Comparison of ENCODE assay signal across 25 mouse cellular contexts in genomic region chr6:99683974-99684373, GRCm38 (mm10). TPM values are rescaled to one million over a fixed set of nuclear protein-coding genes. Genes with fewer than 3 reads are reported as not detected.
DNase-seq lines count a peak whose midpoint lies in the region; ATAC-seq and TF ChIP-seq lines count a peak whose summit lies in the region.
"Had no signal": no experiment of that assay in that cellular context is flagged by ENCODE, and none has a peak within 500 bp of the region (broad histone marks: within the 10 kb centered on the region; RNA-seq: fewer than 3 reads in every experiment).

No protein-coding gene starts in this region.

- no peak overlapping the region for H3K9ac ChIP-seq in embryonic facial prominence, embryonic 12.5 days
- no peak overlapping the region for H3K9ac ChIP-seq in CH12.LX (ENCODE audit: insufficient read depth, low read depth)

- no peak overlapping the region for H3K4me2 ChIP-seq in embryonic facial prominence, embryonic 12.5 days (replicated peaks)
- H3K4me2 ChIP-seq in CH12.LX (ENCODE audit: insufficient read depth, low read depth, poor library complexity, severe bottlenecking) = no peak overlapping the region

- intact Hi-C loops in heart, postnatal 25 days (cut with DNase I) = no loop called here

- in situ Hi-C loops in CH12.LX (cut with MboI; ENCODE audit: low pct_ligation_motif_present, low pct_unique_long_range_greater_than_20kb, low sequenced_read_pairs) = no loop called here

- TF ChIP-seq RAD21 in CH12.LX (IDR thresholded peaks at IDR 0.05; ENCODE audit: low read depth, low read length) = no peak

- WGBS in embryonic facial prominence, embryonic 12.5 days = 93% methylated on average over 5 of the region's 5 CpGs
- 89% methylated on average over 5 of the region's 5 CpGs for WGBS in embryonic facial prominence, embryonic 10.5 days
- 95% methylated on average over 5 of the region's 5 CpGs for WGBS in lung, adult 2 months

- no peak for TF ChIP-seq EP300 in CH12.LX (IDR thresholded peaks at IDR 0.05; ENCODE audit: low read length)

- no peaks in the 10 kb centered on the region for H3K79me2 ChIP-seq in CH12.LX (replicated peaks; ENCODE audit: control insufficient read depth, extremely low read depth, insufficient read depth, poor library complexity, severe bottlenecking)

- H3K27ac ChIP-seq in embryonic facial prominence, embryonic 12.5 days = no peak overlapping the region
- no peak overlapping the region for H3K27ac ChIP-seq in embryonic facial prominence, embryonic 10.5 days (replicated peaks)
- no peak overlapping the region for H3K27ac ChIP-seq in CH12.LX (ENCODE audit: insufficient read depth, low read depth)

- H3K9me3 ChIP-seq in embryonic facial prominence, embryonic 12.5 days = no peaks in the 10 kb centered on the region
- H3K9me3 ChIP-seq in embryonic facial prominence, embryonic 10.5 days = no peaks in the 10 kb centered on the region
- peaks cover 3% of the 10 kb centered on the region for H3K9me3 ChIP-seq in CH12.LX (replicated peaks; ENCODE audit: low read length)

- TF ChIP-seq CTCF in CH12.LX (conservative IDR thresholded peaks at IDR 0.05 in 1 of 2, IDR thresholded peaks at IDR 0.05 in 1 of 2; ENCODE audit: low read depth in 2 of 2, low read length in 2 of 2) = no peak
- TF ChIP-seq CTCF in lung, adult 2 months (IDR thresholded peaks at IDR 0.05; ENCODE audit: insufficient read depth, low read length) = no peak

- H3K4me3 ChIP-seq in embryonic facial prominence, embryonic 12.5 days = no peak overlapping the region
- H3K4me3 ChIP-seq in embryonic facial prominence, embryonic 10.5 days = no peak overlapping the region
- no peak overlapping the region for H3K4me3 ChIP-seq in CH12.LX (replicated peaks in 1 of 3; ENCODE audit: low read depth in 2 of 3, low read length in 2 of 3, poor library complexity in 1 of 3)
- no peak overlapping the region for H3K4me3 ChIP-seq in lung, adult 2 months (replicated peaks; ENCODE audit: extremely low read depth, low read depth, low read length)

- dilution Hi-C loops in CH12.LX (cut with MboI; ENCODE audit: extremely low pct_ligation_motif_present, extremely low pct_unique_long_range_greater_than_20kb, low sequenced_read_pairs) = no loop called here

- no peaks in the 10 kb centered on the region for H3K4me1 ChIP-seq in embryonic facial prominence, embryonic 12.5 days
- no peaks in the 10 kb centered on the region for H3K4me1 ChIP-seq in embryonic facial prominence, embryonic 10.5 days
- peaks cover 0 to 15% of the 10 kb centered on the region in 2 experiments; a peak in 2 of 4 replicates for H3K4me1 ChIP-seq in CH12.LX (ENCODE audit: control insufficient read depth in 1 of 2, insufficient read depth in 2 of 2)
- H3K4me1 ChIP-seq in lung, adult 2 months (ENCODE audit: control insufficient read depth, insufficient read depth, low read length) = no peaks in the 10 kb centered on the region

- ATAC-seq in embryonic facial prominence, embryonic 12.5 days (ENCODE audit: insufficient number of reproducible peaks, insufficient read depth, low FRiP score, low TSS enrichment) = 0 out of 2 replicates have a peak, but pooled peaks have one; percentile 15
- ATAC-seq: Patski had no signal

- no peaks in the 10 kb centered on the region for H3K27me3 ChIP-seq in embryonic facial prominence, embryonic 12.5 days
- peaks cover 12% of the 10 kb centered on the region; the same call in 1 of the 2 replicates for H3K27me3 ChIP-seq in embryonic facial prominence, embryonic 10.5 days (replicated peaks; ENCODE audit: low read depth, poor library complexity, severe bottlenecking)
- H3K27me3 ChIP-seq in CH12.LX (replicated peaks) = no peaks in the 10 kb centered on the region

- no peak for DNase-seq in embryonic facial prominence, embryonic 10.5 days (ENCODE audit: low spot score)
- peak; percentile 61 for DNase-seq in heart, adult 11 months
- DNase-seq in heart, postnatal 25 days (ENCODE audit: low spot score) = no peak
- DNase-seq in CH12.LX (ENCODE audit: extremely low read depth) = no peak
- DNase-seq in lung, adult 2 months = no peak
- DNase-seq: adrenal gland, adult 2 months; adrenal gland, adult 8-10 months; adrenal gland, postnatal 10 days; adrenal gland, postnatal 14 days; adrenal gland, postnatal 25 days; adrenal gland, postnatal 36 days; B cell, adult 2 months; cerebellum, adult 11 months; cerebellum, adult 11-12 months; cerebellum, adult 18-20 months; cerebellum, adult 2 months had no signal

- TF ChIP-seq POLR2A in CH12.LX (IDR thresholded peaks at IDR 0.05; ENCODE audit: low read depth, low read length) = no peak
- TF ChIP-seq POLR2A in lung, adult 2 months (IDR thresholded peaks at IDR 0.05; ENCODE audit: borderline replicate concordance, extremely low read depth, low read depth, low read length) = no peak

- H3K36me3 ChIP-seq in embryonic facial prominence, embryonic 12.5 days = no peaks in the 10 kb centered on the region
- no peaks in the 10 kb centered on the region for H3K36me3 ChIP-seq in embryonic facial prominence, embryonic 10.5 days (replicated peaks)
- H3K36me3 ChIP-seq in CH12.LX (replicated peaks in 1 of 2; ENCODE audit: control insufficient read depth in 1 of 2, insufficient read depth in 1 of 2, low read length in 1 of 2) = no peaks in the 10 kb centered on the region
- H3K36me3 ChIP-seq: G1E had no signal

TF ChIP-seq in CH12.LX, 34 proteins besides CTCF, POLR2A, EP300 and RAD21:
- TF ChIP-seq MAX (IDR thresholded peaks at IDR 0.05; ENCODE audit: low read length) (no peak), ZKSCAN1 (IDR thresholded peaks at IDR 0.05; ENCODE audit: borderline replicate concordance, low read depth, low read length) (peak; percentile 61; the same call in 1 of the 2 replicates)

RNA-seq across cellular contexts. Expression of gene Gpr27, which starts 8.5 kb away (rescaled TPM):
- polyA plus RNA-seq in embryonic facial prominence, embryonic 12.5 days (2016; fragmentation: Nextera tagmentation; extraction: Ambion mirVana) = 7.7 and 8.7 TPM in 2 replicates
- polyA plus RNA-seq in embryonic facial prominence, embryonic 10.5 days (2016; fragmentation: Nextera tagmentation; extraction: Ambion mirVana) = 1.5 and 2.1 TPM in 2 replicates
- total RNA-seq in heart, postnatal 25 days (2021) = 1 to 10 TPM; 3.9 to 4.4 TPM
- total RNA-seq in CH12.LX (2012; rRNA removed) (not detected in 2 replicates), CH12.LX (2014; rRNA removed) (not detected in 2 replicates)
- polyA plus RNA-seq in CH12.LX (2012; ENCODE audit: insufficient read length, low read depth) = not detected in 2 replicates
- polyA plus RNA-seq in lung, adult 2 months (2012; rRNA removed) = 3.0 and 4.2 TPM in 2 replicates
- total RNA-seq: MEL had no signal
- polyA plus RNA-seq: activated CD4-positive, CD25-positive, alpha-beta regulatory T cell, adult 4 months; C2C12; CD4-positive, CD25-positive, alpha-beta regulatory T cell, adult 4 months; G1E had no signal

RNA-seq across cellular contexts. Expression of gene Gm20696, which starts 17.4 kb away (rescaled TPM):
- 7.4 and 7.5 TPM in 2 replicates for polyA plus RNA-seq in embryonic facial prominence, embryonic 12.5 days (2016; fragmentation: Nextera tagmentation; extraction: Ambion mirVana)
- 3.1 and 4.5 TPM in 2 replicates for polyA plus RNA-seq in embryonic facial prominence, embryonic 10.5 days (2016; fragmentation: Nextera tagmentation; extraction: Ambion mirVana)
- total RNA-seq in heart, postnatal 25 days (2021) = 1 to 10 TPM; 1.5 to 2.7 TPM
- 0.29 and 0.59 TPM in 2 replicates for total RNA-seq in CH12.LX (2012; rRNA removed)
- total RNA-seq in CH12.LX (2014; rRNA removed) = not detected in 2 replicates
- not detected in 2 replicates for polyA plus RNA-seq in CH12.LX (2012; ENCODE audit: insufficient read length, low read depth)
- polyA plus RNA-seq in lung, adult 2 months (2012; rRNA removed) = 0.71 and 1.4 TPM in 2 replicates
- polyA plus RNA-seq: G1E had no signal

RNA-seq across cellular contexts. Expression of gene Eif4e3, which starts 17.4 kb away (rescaled TPM):
- 17.2 and 18.0 TPM in 2 replicates for polyA plus RNA-seq in embryonic facial prominence, embryonic 12.5 days (2016; fragmentation: Nextera tagmentation; extraction: Ambion mirVana)
- polyA plus RNA-seq in embryonic facial prominence, embryonic 10.5 days (2016; fragmentation: Nextera tagmentation; extraction: Ambion mirVana) = 14.2 and 16.5 TPM in 2 replicates
- total RNA-seq in heart, postnatal 25 days (2021) = 10 to 100 TPM; 36.9 to 40.7 TPM
- total RNA-seq in CH12.LX (2012; rRNA removed) (6.4 and 9.8 TPM in 2 replicates), CH12.LX (2014; rRNA removed) (10.1 and 11.8 TPM in 2 replicates)
- polyA plus RNA-seq in CH12.LX (2012; ENCODE audit: insufficient read length, low read depth) = 16.2 and 16.3 TPM in 2 replicates
- polyA plus RNA-seq in lung, adult 2 months (2012; rRNA removed) = 10.8 and 15.2 TPM in 2 replicates
- total RNA-seq: G1E, MEL had no signal
- polyA plus RNA-seq: G1E had no signal

RNA-seq across cellular contexts. Expression of gene Prok2, which starts 42.2 kb away (rescaled TPM):
- 0.40 and 1.6 TPM in 2 replicates for polyA plus RNA-seq in embryonic facial prominence, embryonic 12.5 days (2016; fragmentation: Nextera tagmentation; extraction: Ambion mirVana)
- 0.14 and 0.34 TPM in 2 replicates for polyA plus RNA-seq in embryonic facial prominence, embryonic 10.5 days (2016; fragmentation: Nextera tagmentation; extraction: Ambion mirVana)
- total RNA-seq in heart, postnatal 25 days (2021) = not detected
- total RNA-seq in CH12.LX (2012; rRNA removed) (not detected in 2 replicates), CH12.LX (2014; rRNA removed) (not detected in 2 replicates)
- polyA plus RNA-seq in CH12.LX (2012; ENCODE audit: insufficient read length, low read depth) = 0.21 TPM in 1 of 2 replicates, not detected in the other
- not detected in 2 replicates for polyA plus RNA-seq in lung, adult 2 months (2012; rRNA removed)
- total RNA-seq: adrenal gland, adult 18-20 months; adrenal gland, adult 2 months; adrenal gland, adult 8-10 months; adrenal gland, postnatal 10 days; adrenal gland, postnatal 14 days; adrenal gland, postnatal 25 days; adrenal gland, postnatal 36 days; ES-E14; MEL had no signal
- polyA plus RNA-seq: activated CD4-positive, CD25-positive, alpha-beta regulatory T cell, adult 4 months; adrenal gland, adult 2 months; C2C12; CD4-positive, CD25-positive, alpha-beta regulatory T cell, adult 4 months; cerebellum, adult 2 months; G1E; Patski had no signal
